Comparison of ENCODE assay signal across 8 mouse cellular contexts in genomic region chr10:22059026-22059325, GRCm38 (mm10). TPM values are rescaled to one million over a fixed set of nuclear protein-coding genes. Genes with fewer than 3 reads are reported as not detected.
A peak's percentile ranks its signal among the peaks of the same experiment; 100 is the strongest.
DNase-seq lines count a peak whose midpoint lies in the region; ATAC-seq and TF ChIP-seq lines count a peak whose summit lies in the region.

No protein-coding gene starts in this region.

- H3K4me1 ChIP-seq in cerebellum, adult 2 months (ENCODE audit: control insufficient read depth, insufficient read depth, low read length) = no peaks in the 10 kb centered on the region
- no peaks in the 10 kb centered on the region for H3K4me1 ChIP-seq in neural tube, embryonic 11.5 days (ENCODE audit: control insufficient read depth, insufficient read depth, low read length)
- no peaks in the 10 kb centered on the region for H3K4me1 ChIP-seq in limb, embryonic 14.5 days (ENCODE audit: control insufficient read depth, insufficient read depth, low read length)
- H3K4me1 ChIP-seq in stomach, embryonic 16.5 days (ENCODE audit: control insufficient read depth, insufficient read depth, low read length) = 0 out of 2 replicates have a peak, but pooled peaks cover 4% of the 10 kb centered on the region

- no peak for DNase-seq in cerebellum, adult 2 months
- no peak for DNase-seq in cerebellum, postnatal 14 days
- DNase-seq in neural tube, embryonic 11.5 days (ENCODE audit: low spot score) = no peak
- no peak for DNase-seq in neural tube, embryonic 10.5 days (ENCODE audit: extremely low spot score, low spot score)
- no peak for DNase-seq in limb, embryonic 14.5 days (ENCODE audit: low spot score)
- no peak for DNase-seq in spleen, postnatal 4 days (ENCODE audit: low spot score in 2 of 2)
- no peak for DNase-seq in thymus, postnatal 25 days

- H3K9ac ChIP-seq in neural tube, embryonic 11.5 days (ENCODE audit: low read length) = peak overlapping the region; percentile 26
- peak overlapping the region; percentile 52; the same call in 1 of the 2 replicates for H3K9ac ChIP-seq in limb, embryonic 14.5 days (ENCODE audit: low read depth, low read length, severe bottlenecking)
- H3K9ac ChIP-seq in stomach, embryonic 16.5 days (ENCODE audit: low read length) = peak overlapping the region; percentile 60

- peak overlapping the region; percentile 91 for H3K4me3 ChIP-seq in cerebellum, adult 2 months (replicated peaks; ENCODE audit: insufficient read depth, low read depth, low read length)
- peak overlapping the region; percentile 42 for H3K4me3 ChIP-seq in neural tube, embryonic 11.5 days (ENCODE audit: low read depth, low read length)
- peak overlapping the region; percentile 54 for H3K4me3 ChIP-seq in limb, embryonic 14.5 days (replicated peaks; ENCODE audit: low read length)
- peak overlapping the region; percentile 56 for H3K4me3 ChIP-seq in stomach, embryonic 16.5 days (replicated peaks; ENCODE audit: low read length)

- H3K9me3 ChIP-seq in neural tube, embryonic 11.5 days (ENCODE audit: control insufficient read depth, low read length) = no peaks in the 10 kb centered on the region
- no peaks in the 10 kb centered on the region for H3K9me3 ChIP-seq in limb, embryonic 14.5 days (ENCODE audit: control insufficient read depth, low read length)
- H3K9me3 ChIP-seq in stomach, embryonic 16.5 days (replicated peaks; ENCODE audit: control insufficient read depth, low read length) = no peaks in the 10 kb centered on the region

- no peak for ATAC-seq in neural tube, embryonic 11.5 days (ENCODE audit: insufficient read depth, low FRiP score, low TSS enrichment)
- ATAC-seq in limb, embryonic 14.5 days (ENCODE audit: low FRiP score, low read depth) = 0 out of 2 replicates have a peak, but pooled peaks have one; percentile 13
- ATAC-seq in stomach, embryonic 16.5 days (ENCODE audit: insufficient read depth, low FRiP score) = no peak

- H3K27me3 ChIP-seq in cerebellum, adult 2 months (ENCODE audit: control insufficient read depth, insufficient read depth, low read length) = no peaks in the 10 kb centered on the region; the same call in 1 of the 2 replicates
- H3K27me3 ChIP-seq in neural tube, embryonic 11.5 days (ENCODE audit: control insufficient read depth, insufficient read depth, low read length) = no peaks in the 10 kb centered on the region
- no peaks in the 10 kb centered on the region for H3K27me3 ChIP-seq in limb, embryonic 14.5 days (ENCODE audit: control insufficient read depth, insufficient read depth, low read length)
- no peaks in the 10 kb centered on the region for H3K27me3 ChIP-seq in stomach, embryonic 16.5 days (ENCODE audit: control insufficient read depth, insufficient read depth, low read length)

- no peak overlapping the region for H3K27ac ChIP-seq in cerebellum, adult 2 months (ENCODE audit: insufficient read depth, low read length)
- no peak overlapping the region for H3K27ac ChIP-seq in neural tube, embryonic 11.5 days (ENCODE audit: low read depth, low read length)
- H3K27ac ChIP-seq in limb, embryonic 14.5 days (replicated peaks; ENCODE audit: low read depth, low read length) = no peak overlapping the region
- no peak overlapping the region for H3K27ac ChIP-seq in stomach, embryonic 16.5 days (ENCODE audit: low read length)

- TF ChIP-seq POLR2A in cerebellum, adult 2 months (IDR thresholded peaks at IDR 0.05; ENCODE audit: borderline replicate concordance, insufficient read depth, low read length) = no peak
- TF ChIP-seq POLR2A in limb, embryonic 14.5 days (IDR thresholded peaks at IDR 0.05; ENCODE audit: borderline replicate concordance, extremely low read depth, insufficient read depth, insufficient read length) = no peak

- 15% methylated on average over 12 of the region's 12 CpGs for WGBS in cerebellum, adult 2 months
- 22% methylated on average over 12 of the region's 12 CpGs for WGBS in neural tube, embryonic 11.5 days
- WGBS in limb, embryonic 14.5 days = 19% methylated on average over 12 of the region's 12 CpGs
- WGBS in stomach, embryonic 16.5 days = 13% methylated on average over 12 of the region's 12 CpGs

- H3K4me2 ChIP-seq in neural tube, embryonic 11.5 days (ENCODE audit: low read depth) = peak overlapping the region; percentile 70
- H3K4me2 ChIP-seq in limb, embryonic 14.5 days (replicated peaks; ENCODE audit: low read depth, low read length, severe bottlenecking) = peak overlapping the region; percentile 84
- H3K4me2 ChIP-seq in stomach, embryonic 16.5 days (ENCODE audit: low read depth, low read length) = peak overlapping the region; percentile 88

- no peaks in the 10 kb centered on the region for H3K36me3 ChIP-seq in neural tube, embryonic 11.5 days (ENCODE audit: control insufficient read depth, insufficient read depth, low read length)
- H3K36me3 ChIP-seq in limb, embryonic 14.5 days (ENCODE audit: control insufficient read depth, insufficient read depth, low read length) = no peaks in the 10 kb centered on the region
- no peaks in the 10 kb centered on the region for H3K36me3 ChIP-seq in stomach, embryonic 16.5 days (ENCODE audit: control insufficient read depth, insufficient read depth, low read length)

- no peak for TF ChIP-seq CTCF in cerebellum, adult 2 months (IDR thresholded peaks at IDR 0.05; ENCODE audit: borderline replicate concordance, insufficient read depth, low read depth, low read length)

RNA-seq across cellular contexts. Expression of gene 4930444G20Rik, which starts 8.9 kb away (rescaled TPM):
- polyA plus RNA-seq in cerebellum, adult 2 months (2012; rRNA removed) = not detected in 2 replicates
- not detected in 2 replicates for polyA plus RNA-seq in neural tube, embryonic 11.5 days (2014; fragmentation: Nextera tagmentation; extraction: Ambion mirVana)
- polyA plus RNA-seq in limb, embryonic 14.5 days (2012; rRNA removed) = not detected in 2 replicates
- polyA plus RNA-seq in limb, embryonic 14.5 days (2014; fragmentation: Nextera tagmentation; extraction: Ambion mirVana) = not detected in 2 replicates
- polyA plus RNA-seq in stomach, embryonic 16.5 days (2015; fragmentation: Nextera tagmentation; extraction: Ambion mirVana) = not detected in 2 replicates
